Mouse (Mus musculus) neutrophil, adult 5-6 weeks (primary cell): ENCODE results near the gene Synpr. TPM values are rescaled to one million over a fixed set of nuclear protein-coding genes. Genes with fewer than 3 reads are reported as not detected.

Experiments used
- ATAC-seq: fragments of 151-379, 151-347 bp; 2 replicates; pipeline ENCODE4 v1.8.0; 2017; ENCODE audit warnings: mild to moderate bottlenecking, moderate TSS enrichment; ENCODE audit not compliant: insufficient number of reproducible peaks, poor library complexity, low FRiP score, severe bottlenecking; ENCODE audit errors: extremely low read depth
- total RNA-seq: library from RNA; stranded (forward); fragments of 200-1000 nt; gene quantifications from 2 replicates; pipeline ENCODE4 v1.2.3, GENCODE M21; 2017

Synpr gene
- total RNA-seq, 1 experiment from 2014 or later, result not detected

DNA sequence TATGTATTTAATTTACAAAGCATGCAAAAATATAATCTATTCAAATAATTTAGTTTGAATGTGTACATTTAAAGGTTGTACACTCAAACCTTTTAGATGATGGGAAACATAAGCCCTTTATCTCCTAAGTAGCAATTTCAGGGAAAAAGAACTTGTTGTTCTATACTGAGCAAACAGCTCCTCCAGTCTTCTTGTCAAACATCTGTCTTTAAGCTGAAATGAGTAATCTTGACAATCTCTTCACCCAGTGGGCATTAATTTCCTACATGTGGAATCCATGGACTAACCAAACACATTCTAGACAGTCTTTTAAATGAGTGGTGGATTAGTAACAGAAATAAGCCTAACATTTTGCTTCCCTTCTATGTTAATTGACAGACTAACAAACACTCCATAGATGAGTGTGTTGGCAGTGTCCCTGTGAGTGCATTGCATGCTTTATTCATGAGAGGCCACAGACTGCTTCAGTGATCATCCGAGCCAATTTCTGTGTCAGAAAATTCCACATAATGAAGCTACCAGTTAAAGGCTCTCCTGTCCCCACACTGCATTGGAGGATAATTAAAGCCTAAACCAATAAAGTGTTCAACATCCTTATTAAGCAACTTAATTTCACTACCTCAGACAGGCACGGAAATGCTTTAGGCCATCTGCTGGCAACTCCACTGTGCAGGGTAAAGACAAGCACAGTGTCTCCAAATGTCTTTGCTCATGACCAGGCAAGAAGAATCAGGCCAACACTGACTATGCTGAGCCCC lies 367.1 kb downstream of the Synpr start:
- no peak for ATAC-seq
